Mouse (Mus musculus) adrenal gland, postnatal 10 days (tissue): ENCODE data around the gene Akap13. TPM values are rescaled to one million over a fixed set of nuclear protein-coding genes. Genes with fewer than 3 reads are reported as not detected.
A peak's percentile ranks its signal among the peaks of the same experiment; 100 is the strongest.
"Not testable (repeated sequence)": the region's sequence is repeated elsewhere in the genome, so short reads cannot be mapped to it uniquely, and the experiment has no call there.

ENCODE experiments used
- DNase-seq: peaks from one replicate; pipeline ENCODE4 v3.0.0; 2021; ENCODE audit warnings: mixed read lengths
- total RNA-seq, 2 experiments: library from RNA; stranded (reverse); gene quantifications; 2 replicates each; pipeline ENCODE4 v1.2.3; 2021

The Akap13 gene
- total RNA-seq, 2 experiments from 2014 or later = 54.7 to 66.6 TPM

GRCm38 (mm10) chr7:75597840-75598239 is 142.5 kb downstream of the Akap13 start:
- DNase-seq = no peak

- no peak for DNase-seq
These were observed 145.2 kb downstream of the Akap13 start for GRCm38 (mm10) chr7:75600360-75601075.

- no peak for DNase-seq
These were observed 151.9 kb downstream of the Akap13 start for GRCm38 (mm10) chr7:75607248-75607647.

- no peak for DNase-seq
These were observed 153.4 kb downstream of the Akap13 start for GRCm38 (mm10) chr7:75608716-75609115.

GRCm38 (mm10) chr7:75609456-75610262 is 154.3 kb downstream of the Akap13 start:
- DNase-seq = no peak

- no peak for DNase-seq
These were observed 155.1 kb downstream of the Akap13 start for GRCm38 (mm10) chr7:75610391-75610790.

- no peak for DNase-seq
These were observed 156.1 kb downstream of the Akap13 start for GRCm38 (mm10) chr7:75611261-75611950.

GRCm38 (mm10) chr7:75612000-75612682 is 156.8 kb downstream of the Akap13 start:
- DNase-seq = peak; percentile 53

- DNase-seq = no peak
These were observed 157.3 kb downstream of the Akap13 start for GRCm38 (mm10) chr7:75612683-75613053.

GRCm38 (mm10) chr7:75613240-75613639 is 157.9 kb downstream of the Akap13 start:
- no peak for DNase-seq

- no peak for DNase-seq
These were observed 159.5 kb downstream of the Akap13 start for GRCm38 (mm10) chr7:75614826-75615225.

GRCm38 (mm10) chr7:75617246-75617645 is 161.9 kb downstream of the Akap13 start:
- DNase-seq = not testable (repeated sequence)

GRCm38 (mm10) chr7:75618699-75619098 is 163.4 kb downstream of the Akap13 start:
- DNase-seq = no peak

- no peak for DNase-seq
These were observed 164.5 kb downstream of the Akap13 start for GRCm38 (mm10) chr7:75619875-75620274.

- DNase-seq = no peak
These were observed 165.1 kb downstream of the Akap13 start for GRCm38 (mm10) chr7:75620395-75620960.

- DNase-seq = no peak
These were observed 165.6 kb downstream of the Akap13 start for GRCm38 (mm10) chr7:75620976-75621375.

GRCm38 (mm10) chr7:75627831-75628230 is 172.5 kb downstream of the Akap13 start:
- no peak for DNase-seq

GRCm38 (mm10) chr7:75629669-75630068 is 174.3 kb downstream of the Akap13 start:
- no peak for DNase-seq

GRCm38 (mm10) chr7:75632941-75633340 is 177.6 kb downstream of the Akap13 start:
- no peak for DNase-seq

GRCm38 (mm10) chr7:75633393-75633792 is 178.1 kb downstream of the Akap13 start:
- no peak for DNase-seq

GRCm38 (mm10) chr7:75633807-75634526 is 178.6 kb downstream of the Akap13 start:
- no peak for DNase-seq
